Mouse (Mus musculus) hindbrain, embryonic 15.5 days (tissue): Measurements from ENCODE around the gene H1foo. TPM values are rescaled to one million over a fixed set of nuclear protein-coding genes. Genes with fewer than 3 reads are reported as not detected.

ENCODE experiments used
- ATAC-seq: fragments of 200-750 bp; cut with Nextera tagmentation; 2 replicates; pipeline ENCODE4 v1.8.0; 2017; ENCODE audit warnings: low read depth, moderate number of reproducible peaks, moderate TSS enrichment; ENCODE audit not compliant: low FRiP score
- H3K27ac ChIP-seq: fragments of 300-500 bp; sonication (generic); replicated peaks from 2 replicates; pipeline ENCODE4 v1.5.1; 2015; ENCODE audit warnings: mild to moderate bottlenecking, inconsistent platforms
- H3K27me3 ChIP-seq: fragments of 300-500 bp; sonication (generic); 2 replicates; pipeline ENCODE4 v1.6.1; 2015; ENCODE audit warnings: control low read depth, inconsistent platforms
- H3K36me3 ChIP-seq: fragments of 300-500 bp; sonication (generic); 2 replicates; pipeline ENCODE4 v1.6.1; 2015; ENCODE audit warnings: control low read depth, inconsistent platforms
- H3K4me1 ChIP-seq: fragments of 300-500 bp; sonication (generic); replicated peaks from 2 replicates; pipeline ENCODE4 v1.6.1; 2015; ENCODE audit warnings: control low read depth, inconsistent platforms
- H3K4me2 ChIP-seq: fragments of 300-500 bp; sonication (generic); 2 replicates; pipeline ENCODE4 v1.6.1; 2015; ENCODE audit warnings: moderate library complexity, mild to moderate bottlenecking, inconsistent platforms
- H3K4me3 ChIP-seq: fragments of 300-500 bp; sonication (generic); 2 replicates; pipeline ENCODE4 v1.5.1; 2015; ENCODE audit warnings: mild to moderate bottlenecking, inconsistent platforms
- H3K9ac ChIP-seq: fragments of 300-500 bp; sonication (generic); 2 replicates; pipeline ENCODE4 v1.6.1; 2015; ENCODE audit warnings: inconsistent platforms
- H3K9me3 ChIP-seq: fragments of 300-500 bp; sonication (generic); 2 replicates; pipeline ENCODE4 v1.6.1; 2016; ENCODE audit warnings: control low read depth, inconsistent platforms
- WGBS: fragments of 180-500 bp; shearing (Covaris S2); methylation state at CpG from one replicate; pipeline ENCODE4 v1.1.7; 2015; 5-methylcytosine and 5-hydroxymethylcytosine counted together
- polyA plus RNA-seq: library from polyadenylated mRNA; unstranded; fragments of >200 nt; fragmentation: Nextera tagmentation; extraction: Ambion mirVana; gene quantifications from 2 replicates; pipeline ENCODE4 v1.2.1, GENCODE M21; 2015

Gene H1foo
- polyA plus RNA-seq, 1 experiment from 2014 or later = not detected

DNA sequence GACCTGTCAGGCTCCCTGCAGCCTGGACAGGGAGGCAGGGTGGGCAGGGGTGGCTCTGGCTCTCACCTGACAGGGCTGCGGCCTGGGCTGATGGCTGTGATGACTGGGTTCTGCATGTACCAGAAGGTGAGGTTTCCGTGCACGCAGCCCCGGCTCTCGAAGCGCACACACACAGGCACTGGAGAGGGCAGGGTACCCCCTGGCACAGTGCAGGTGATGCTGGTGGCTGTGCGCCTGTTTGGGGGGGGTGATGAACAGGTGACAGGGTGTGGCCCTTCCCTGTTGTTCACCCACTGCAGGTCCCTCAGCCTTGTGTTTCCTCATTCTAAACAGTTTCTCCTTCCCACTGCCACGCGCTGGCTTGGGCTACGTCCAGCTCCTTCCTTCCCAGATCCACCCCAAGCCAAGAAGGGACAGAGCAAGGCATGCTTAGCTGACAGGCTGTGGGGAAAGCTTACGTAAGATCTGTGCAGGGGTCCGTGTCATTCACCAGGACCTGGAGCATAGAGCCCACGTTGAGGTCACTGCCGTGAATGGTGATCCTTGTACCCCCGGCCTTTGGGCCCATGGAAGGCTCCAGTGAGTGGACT is 22.6 kb downstream of the H1foo start:
- Histone ChIP-seq H3K4me1 (peaks cover 13% of the 10 kb centered on the region), H3K27me3 (no peaks in the 10 kb centered on the region), H3K9ac (no peak overlapping the region), H3K4me2 (no peak overlapping the region), H3K9me3 (no peaks in the 10 kb centered on the region), H3K27ac (no peak overlapping the region), H3K36me3 (no peaks in the 10 kb centered on the region), H3K4me3 (no peak overlapping the region)
- ATAC-seq = no peak
- WGBS = 89% methylated on average over 15 of the region's 15 CpGs

DNA sequence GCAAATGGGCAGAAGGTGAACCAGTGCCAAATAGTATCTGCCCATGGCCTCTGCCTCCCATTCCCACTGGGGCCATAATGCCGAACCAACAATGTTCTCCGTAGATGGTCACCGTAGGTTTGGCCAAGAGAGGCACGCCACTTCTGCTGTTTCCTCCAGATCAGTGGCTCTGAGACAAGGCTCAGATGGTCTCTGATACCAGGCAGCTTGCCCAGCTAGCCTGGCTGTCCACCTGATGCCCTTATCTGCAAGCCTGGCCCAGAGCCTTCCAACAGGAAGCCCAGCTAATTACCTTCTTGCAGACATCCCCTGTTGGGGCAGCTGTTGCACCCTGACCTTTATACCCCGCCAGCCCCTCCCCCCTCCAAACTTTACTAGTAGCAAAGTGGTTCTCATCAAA is 23.3 kb downstream of the H1foo start:
- H3K9ac ChIP-seq = no peak overlapping the region
- 68% methylated on average over 5 of the region's 5 CpGs for WGBS
- H3K4me3 ChIP-seq = no peak overlapping the region
- H3K27me3 ChIP-seq = no peaks in the 10 kb centered on the region
- H3K27ac ChIP-seq = 0 out of 2 replicates have a peak overlapping the region, but pooled peaks have one; percentile 30
- H3K4me2 ChIP-seq = no peak overlapping the region
- H3K4me1 ChIP-seq = peaks cover 16% of the 10 kb centered on the region
- H3K36me3 ChIP-seq = no peaks in the 10 kb centered on the region
- no peak for ATAC-seq
- H3K9me3 ChIP-seq = no peaks in the 10 kb centered on the region

DNA sequence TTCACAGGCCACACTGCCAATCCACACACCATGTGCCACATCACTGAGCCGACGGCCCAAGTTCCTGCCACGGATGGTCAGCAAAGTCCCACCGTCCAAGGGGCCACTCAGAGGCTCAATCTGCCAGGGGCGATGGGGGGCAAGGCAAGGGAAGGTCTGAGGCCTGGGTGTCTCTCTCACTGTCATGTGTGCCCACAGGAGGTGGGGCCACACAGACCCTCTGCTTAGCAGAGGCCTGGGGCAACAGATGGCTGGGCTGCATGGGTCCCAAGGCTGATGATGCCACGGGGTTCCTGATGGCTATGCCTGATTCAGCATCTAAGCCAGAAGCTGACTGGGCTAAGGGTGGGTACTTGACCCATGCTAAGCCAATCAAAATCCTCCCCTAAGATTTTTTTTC is 24.0 kb downstream of the H1foo start:
- ATAC-seq = no peak
- Histone ChIP-seq H3K36me3 (no peaks in the 10 kb centered on the region), H3K4me3 (no peak overlapping the region), H3K27me3 (no peaks in the 10 kb centered on the region), H3K4me1 (peaks cover 16% of the 10 kb centered on the region), H3K9ac (no peak overlapping the region), H3K4me2 (no peak overlapping the region), H3K9me3 (no peaks in the 10 kb centered on the region), H3K27ac (0 out of 2 replicates have a peak overlapping the region, but pooled peaks have one; percentile 30)
- WGBS = 68% methylated on average over 6 of the region's 6 CpGs

DNA sequence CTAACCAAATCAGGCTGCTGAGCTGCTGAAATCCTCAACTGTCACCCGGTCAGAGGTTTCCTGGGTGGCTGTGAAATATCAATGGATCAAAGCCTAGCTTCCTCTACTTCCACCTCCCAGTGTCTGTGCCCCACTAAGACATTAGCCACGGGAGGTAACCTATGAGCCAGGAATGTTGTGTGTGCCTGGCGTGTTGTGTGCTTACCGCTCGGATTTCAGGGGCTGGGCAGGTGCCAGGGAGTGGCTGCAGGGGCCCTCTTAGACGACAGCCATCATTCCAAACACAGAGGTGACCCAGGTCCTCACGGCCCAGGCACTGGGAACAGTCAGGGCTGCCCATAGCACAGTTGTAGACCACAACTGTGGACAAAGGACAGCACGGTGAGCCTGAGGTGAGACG is 24.4 kb downstream of the H1foo start:
- H3K27ac ChIP-seq = no peak overlapping the region
- H3K4me1 ChIP-seq = peaks cover 20% of the 10 kb centered on the region
- no peak overlapping the region for H3K9ac ChIP-seq
- no peak overlapping the region for H3K4me2 ChIP-seq
- no peaks in the 10 kb centered on the region for H3K36me3 ChIP-seq
- H3K27me3 ChIP-seq = no peaks in the 10 kb centered on the region
- no peak for ATAC-seq
- 68% methylated on average over 9 of the region's 9 CpGs for WGBS
- no peak overlapping the region for H3K4me3 ChIP-seq
- H3K9me3 ChIP-seq = no peaks in the 10 kb centered on the region

DNA sequence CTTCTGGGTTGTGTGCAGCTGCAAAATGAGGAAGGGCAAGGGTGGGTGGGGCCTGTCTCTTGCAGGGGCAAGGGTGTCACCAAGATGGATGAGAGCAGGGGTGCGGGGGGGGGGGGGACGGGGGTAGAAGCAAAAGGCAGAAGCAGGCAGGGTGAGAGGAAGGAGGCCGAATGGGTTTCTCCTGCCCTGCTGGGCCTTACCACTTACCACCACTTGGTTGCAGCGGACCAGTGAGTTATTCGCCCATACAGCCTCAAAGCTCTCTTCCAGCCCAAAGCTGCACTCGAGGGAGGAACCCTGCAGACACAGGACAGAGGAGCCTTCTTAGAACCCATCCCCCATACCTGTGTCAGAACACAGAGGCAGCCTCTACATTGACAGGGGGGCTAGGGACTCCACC is 25.2 kb downstream of the H1foo start:
- peaks cover 25% of the 10 kb centered on the region for H3K4me1 ChIP-seq
- H3K4me2 ChIP-seq = no peak overlapping the region
- no peak for ATAC-seq
- no peaks in the 10 kb centered on the region for H3K9me3 ChIP-seq
- no peak overlapping the region for H3K9ac ChIP-seq
- 54% methylated on average over 6 of the region's 6 CpGs for WGBS
- no peak overlapping the region for H3K4me3 ChIP-seq
- no peaks in the 10 kb centered on the region for H3K27me3 ChIP-seq
- no peak overlapping the region for H3K27ac ChIP-seq
- no peaks in the 10 kb centered on the region for H3K36me3 ChIP-seq

DNA sequence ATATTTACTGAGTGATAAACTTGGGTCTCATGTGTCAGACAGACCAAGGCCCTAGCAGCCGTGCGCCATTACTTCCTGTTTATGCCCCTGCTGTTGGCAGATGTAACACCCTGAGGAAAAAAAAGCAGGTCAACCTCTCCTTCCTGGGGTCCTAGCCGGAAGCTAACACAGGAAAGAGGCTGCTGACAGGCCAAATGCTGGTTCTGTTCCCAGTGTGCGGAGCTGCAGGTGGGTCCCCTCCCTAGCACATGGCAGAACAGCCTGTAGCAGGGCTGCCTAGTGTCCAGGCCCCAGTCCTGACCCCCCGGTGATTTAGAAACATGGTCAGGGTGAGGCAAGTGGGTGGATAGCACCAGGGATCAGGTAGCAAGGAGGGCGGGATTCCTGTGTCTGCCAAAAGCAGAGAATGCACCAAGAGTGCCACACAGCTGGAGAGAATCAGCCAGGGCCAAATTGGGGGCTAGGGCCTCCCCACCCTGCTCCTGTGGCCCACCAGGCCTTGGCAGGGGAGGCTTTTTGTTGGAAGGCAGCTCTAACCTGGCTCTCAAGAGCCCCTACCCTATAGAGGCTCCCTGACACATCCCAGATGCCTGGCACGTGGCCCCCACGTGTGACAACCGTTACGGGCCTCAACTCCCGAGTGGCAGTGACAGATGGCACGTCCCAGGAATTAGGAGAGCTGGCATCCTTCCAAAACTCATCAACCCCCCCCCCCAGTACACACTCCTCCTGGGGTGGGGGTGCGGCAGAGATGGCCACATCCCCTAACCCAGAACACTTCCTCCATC is 26.7 kb downstream of the H1foo start:
- no peak overlapping the region for H3K27ac ChIP-seq
- no peak overlapping the region for H3K4me3 ChIP-seq
- H3K36me3 ChIP-seq = no peaks in the 10 kb centered on the region
- H3K27me3 ChIP-seq = no peaks in the 10 kb centered on the region
- 42% methylated on average over 13 of the region's 13 CpGs for WGBS
- H3K9ac ChIP-seq = no peak overlapping the region
- H3K9me3 ChIP-seq = no peaks in the 10 kb centered on the region
- no peak overlapping the region for H3K4me2 ChIP-seq
- no peak for ATAC-seq
- peaks cover 25% of the 10 kb centered on the region for H3K4me1 ChIP-seq

DNA sequence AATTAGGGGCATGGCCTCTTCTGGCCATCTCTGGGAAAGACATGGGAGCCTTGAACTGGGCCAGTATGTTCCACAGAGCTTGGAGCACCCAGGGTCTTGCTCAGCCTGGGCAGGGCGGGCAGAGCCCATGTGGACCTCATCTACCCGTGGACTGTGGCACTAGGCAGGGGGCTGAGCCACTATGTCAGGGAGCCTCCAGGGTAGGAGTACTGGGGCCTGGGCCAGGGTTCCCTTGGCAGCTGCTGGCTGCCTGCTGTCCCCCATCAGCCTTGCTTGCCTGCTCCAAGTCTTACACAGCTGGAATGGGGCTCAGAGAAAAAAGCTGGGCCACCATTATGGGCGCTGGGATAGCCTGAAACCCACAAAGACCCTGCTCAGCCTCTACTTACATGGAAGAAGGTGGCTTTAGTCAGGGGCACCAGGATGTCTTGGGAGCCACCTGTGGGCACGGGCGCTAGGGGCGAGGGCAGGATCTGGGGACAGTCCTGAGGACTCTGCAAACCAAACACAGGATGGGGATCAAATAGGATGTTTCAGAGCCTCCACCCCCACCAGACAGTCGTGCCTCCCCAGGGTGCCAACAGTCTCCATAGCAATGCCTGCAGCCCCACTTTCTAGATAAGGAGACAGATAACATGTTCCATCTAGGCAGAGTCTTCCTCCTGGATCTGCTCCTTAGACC is 27.5 kb downstream of the H1foo start:
- 74% methylated on average over 7 of the region's 7 CpGs for WGBS
- ATAC-seq = no peak
- Histone ChIP-seq H3K36me3 (no peaks in the 10 kb centered on the region), H3K27me3 (no peaks in the 10 kb centered on the region), H3K9ac (no peak overlapping the region), H3K4me3 (no peak overlapping the region), H3K4me2 (no peak overlapping the region), H3K9me3 (no peaks in the 10 kb centered on the region), H3K27ac (no peak overlapping the region), H3K4me1 (peaks cover 25% of the 10 kb centered on the region)

DNA sequence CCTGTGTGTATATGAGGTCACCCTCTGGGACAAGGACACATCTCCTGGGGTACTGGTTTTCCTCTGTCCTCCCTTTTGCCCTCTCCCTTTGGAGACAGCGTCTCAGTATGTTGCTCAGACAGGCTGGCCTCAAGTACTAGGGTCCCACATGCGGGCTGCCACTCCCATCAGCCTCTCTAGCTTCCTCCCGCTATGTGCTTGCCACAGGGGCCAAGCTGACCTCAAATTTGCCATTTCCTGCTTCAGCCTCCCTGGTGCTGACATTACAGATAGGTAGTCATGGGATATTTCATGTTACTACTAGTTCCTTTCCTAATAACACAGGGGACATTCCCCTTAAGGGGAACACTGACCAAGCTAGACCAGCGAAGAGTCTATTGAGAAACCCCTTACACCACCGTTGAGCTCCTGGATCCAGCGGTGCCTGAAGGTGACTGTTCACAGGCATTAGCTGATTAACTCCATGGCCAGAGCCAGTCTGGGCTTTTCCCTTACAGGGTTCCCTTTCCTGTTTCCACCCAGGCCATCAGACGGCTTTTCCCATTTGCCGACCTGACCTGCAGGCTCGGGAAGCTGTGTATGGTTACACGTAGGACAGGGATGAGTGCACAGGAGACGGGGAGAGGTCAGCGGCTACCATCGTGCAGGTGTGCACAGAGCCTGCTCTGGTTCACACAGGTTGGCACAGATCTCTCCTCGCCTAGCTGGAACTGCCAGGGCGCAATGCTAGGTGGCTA is 28.6 kb downstream of the H1foo start:
- H3K4me2 ChIP-seq = no peak overlapping the region
- H3K4me1 ChIP-seq = peaks cover 25% of the 10 kb centered on the region
- H3K27me3 ChIP-seq = no peaks in the 10 kb centered on the region
- ATAC-seq = 0 out of 2 replicates have a peak, but pooled peaks have one; percentile 2
- no peak overlapping the region for H3K4me3 ChIP-seq
- WGBS = 85% methylated on average over 15 of the region's 15 CpGs
- no peaks in the 10 kb centered on the region for H3K36me3 ChIP-seq
- H3K9me3 ChIP-seq = no peaks in the 10 kb centered on the region
- H3K9ac ChIP-seq = no peak overlapping the region
- H3K27ac ChIP-seq = no peak overlapping the region

DNA sequence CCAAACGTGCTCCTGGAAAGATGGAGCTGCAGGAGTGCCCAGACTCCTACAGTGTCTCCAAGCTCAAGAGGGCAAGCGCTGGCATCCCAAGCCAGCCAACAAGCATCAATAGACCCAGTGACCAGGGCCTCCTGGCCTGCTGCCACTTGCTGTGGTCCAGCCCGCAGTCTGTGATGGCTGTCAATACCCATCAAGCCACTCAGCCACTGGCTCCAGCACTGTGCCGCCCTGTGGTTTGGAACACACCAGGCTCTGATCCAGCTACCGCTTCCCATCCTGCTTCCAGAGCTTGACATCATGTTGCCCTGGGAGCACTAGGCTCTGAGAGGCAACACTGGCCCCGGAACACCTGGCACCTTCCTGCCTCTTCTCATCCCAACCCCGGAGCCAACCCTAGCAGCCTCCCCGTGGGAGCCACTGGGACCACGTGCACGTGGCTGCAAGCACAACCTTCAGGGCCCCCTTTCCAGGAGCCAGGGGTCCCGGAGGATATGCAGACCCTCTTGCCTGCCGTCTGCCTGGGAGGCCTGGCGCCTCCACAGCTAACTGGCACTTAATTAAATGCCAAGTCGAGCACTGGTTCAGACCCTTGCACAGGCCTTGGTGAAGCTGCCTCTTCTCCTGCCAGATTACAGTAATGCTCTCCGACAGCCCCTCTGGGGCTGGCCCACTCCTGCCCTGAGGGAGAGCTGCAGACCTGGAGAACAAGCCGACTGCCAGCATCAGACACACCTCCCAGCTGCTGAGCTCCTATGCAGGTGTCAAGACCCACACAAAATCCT is 29.3 kb downstream of the H1foo start:
- H3K9me3 ChIP-seq = no peaks in the 10 kb centered on the region
- H3K27me3 ChIP-seq = no peaks in the 10 kb centered on the region
- H3K4me2 ChIP-seq = no peak overlapping the region
- no peak overlapping the region for H3K27ac ChIP-seq
- H3K36me3 ChIP-seq = no peaks in the 10 kb centered on the region
- H3K9ac ChIP-seq = no peak overlapping the region
- 57% methylated on average over 16 of the region's 16 CpGs for WGBS
- peak; percentile 50; the same call in 1 of the 2 replicates for ATAC-seq
- no peak overlapping the region for H3K4me3 ChIP-seq
- H3K4me1 ChIP-seq = peaks cover 25% of the 10 kb centered on the region

DNA sequence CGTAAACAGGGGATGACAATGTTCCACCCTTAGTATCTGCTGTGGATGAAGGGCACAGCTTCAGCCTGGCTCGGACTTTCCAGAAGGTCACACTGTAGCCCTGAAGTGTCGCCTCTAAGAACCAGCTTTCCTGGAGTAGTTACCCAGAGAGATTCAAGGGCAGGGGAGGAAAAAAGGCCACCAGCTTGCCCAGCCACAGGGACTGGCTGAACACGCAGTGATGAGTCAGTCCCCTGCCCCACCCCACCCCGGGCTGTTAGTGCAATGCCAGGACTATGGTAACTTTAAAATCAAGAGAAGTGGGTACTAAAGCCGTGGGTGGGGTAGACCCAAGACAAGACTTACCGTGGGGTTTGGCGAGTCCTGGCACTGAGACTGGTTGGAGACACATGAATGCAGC is 30.9 kb downstream of the H1foo start:
- no peaks in the 10 kb centered on the region for H3K9me3 ChIP-seq
- no peak overlapping the region for H3K9ac ChIP-seq
- ATAC-seq = no peak
- H3K4me1 ChIP-seq = peaks cover 25% of the 10 kb centered on the region
- no peak overlapping the region for H3K4me2 ChIP-seq
- no peaks in the 10 kb centered on the region for H3K36me3 ChIP-seq
- WGBS = 92% methylated on average over 8 of the region's 8 CpGs
- H3K27ac ChIP-seq = no peak overlapping the region
- H3K4me3 ChIP-seq = no peak overlapping the region
- H3K27me3 ChIP-seq = no peaks in the 10 kb centered on the region

DNA sequence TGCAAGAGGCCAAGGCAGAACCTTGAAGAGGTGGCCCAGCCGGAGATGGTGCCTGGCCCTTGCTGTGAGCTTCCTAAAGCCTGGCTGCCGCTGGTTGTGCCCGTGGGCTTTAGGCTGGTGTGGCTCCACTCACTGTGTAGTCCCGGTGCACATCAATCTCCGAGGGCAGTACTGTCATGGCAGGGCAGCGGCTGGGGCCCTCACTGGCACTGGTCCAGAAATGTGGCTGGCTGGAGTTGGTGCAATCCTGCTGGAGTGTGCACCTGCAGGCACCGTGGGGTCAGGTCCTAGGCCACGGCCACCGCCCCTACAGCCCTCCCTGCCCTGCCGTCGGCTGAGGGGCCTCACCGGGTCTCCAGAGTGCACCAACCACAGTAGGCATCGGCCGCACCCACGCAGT is 33.1 kb downstream of the H1foo start:
- no peak overlapping the region for H3K27ac ChIP-seq
- no peaks in the 10 kb centered on the region for H3K27me3 ChIP-seq
- no peak overlapping the region for H3K4me2 ChIP-seq
- no peak overlapping the region for H3K9ac ChIP-seq
- ATAC-seq = no peak
- WGBS = 80% methylated on average over 15 of the region's 15 CpGs
- no peaks in the 10 kb centered on the region for H3K9me3 ChIP-seq
- H3K4me1 ChIP-seq = peaks cover 10% of the 10 kb centered on the region; the same call in 1 of the 2 replicates
- H3K4me3 ChIP-seq = no peak overlapping the region
- H3K36me3 ChIP-seq = no peaks in the 10 kb centered on the region
